Mouse (Mus musculus): ENCODE measurements around the gene Ltbp1.

Gene Ltbp1

GRCm38 (mm10) chr17:75300908-75301307 is 295.5 kb downstream of the Ltbp1 start:
- no peak for DNase-seq (ENCODE audit: low spot score)

DNA sequence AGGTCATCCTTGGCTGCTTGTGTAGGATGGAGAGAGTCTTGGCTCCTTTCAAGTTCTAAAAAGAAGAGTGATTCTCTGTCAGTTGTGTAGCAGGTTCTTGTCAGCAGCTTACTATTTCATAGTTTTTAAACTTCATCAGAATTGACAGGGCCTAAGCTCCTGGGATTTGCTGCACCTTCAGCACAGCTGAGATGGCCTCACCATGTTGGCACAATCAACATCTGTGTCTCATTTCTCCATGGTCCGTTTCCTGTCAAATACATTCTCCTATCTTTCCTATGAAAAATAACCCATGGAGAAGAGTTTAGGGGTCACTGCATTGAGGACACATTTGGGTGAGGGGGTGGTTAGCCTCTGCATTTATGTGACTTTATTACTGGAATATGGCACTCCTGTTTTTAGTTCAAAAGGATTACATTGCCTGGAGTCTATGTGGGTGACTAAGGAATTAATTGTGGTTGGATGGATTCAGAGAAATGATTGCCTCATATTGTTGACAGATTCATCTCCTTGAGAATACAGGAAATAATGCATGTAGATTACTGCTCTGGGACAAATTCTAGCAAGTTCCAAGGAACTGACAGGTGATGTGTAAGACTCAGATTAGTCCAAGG is 299.5 kb downstream of the Ltbp1 start:
- no peak for DNase-seq (ENCODE audit: low spot score)

- DNase-seq (ENCODE audit: low spot score), result no peak
These were observed 300.3 kb downstream of the Ltbp1 start for GRCm38 (mm10) chr17:75305714-75306113.

DNA sequence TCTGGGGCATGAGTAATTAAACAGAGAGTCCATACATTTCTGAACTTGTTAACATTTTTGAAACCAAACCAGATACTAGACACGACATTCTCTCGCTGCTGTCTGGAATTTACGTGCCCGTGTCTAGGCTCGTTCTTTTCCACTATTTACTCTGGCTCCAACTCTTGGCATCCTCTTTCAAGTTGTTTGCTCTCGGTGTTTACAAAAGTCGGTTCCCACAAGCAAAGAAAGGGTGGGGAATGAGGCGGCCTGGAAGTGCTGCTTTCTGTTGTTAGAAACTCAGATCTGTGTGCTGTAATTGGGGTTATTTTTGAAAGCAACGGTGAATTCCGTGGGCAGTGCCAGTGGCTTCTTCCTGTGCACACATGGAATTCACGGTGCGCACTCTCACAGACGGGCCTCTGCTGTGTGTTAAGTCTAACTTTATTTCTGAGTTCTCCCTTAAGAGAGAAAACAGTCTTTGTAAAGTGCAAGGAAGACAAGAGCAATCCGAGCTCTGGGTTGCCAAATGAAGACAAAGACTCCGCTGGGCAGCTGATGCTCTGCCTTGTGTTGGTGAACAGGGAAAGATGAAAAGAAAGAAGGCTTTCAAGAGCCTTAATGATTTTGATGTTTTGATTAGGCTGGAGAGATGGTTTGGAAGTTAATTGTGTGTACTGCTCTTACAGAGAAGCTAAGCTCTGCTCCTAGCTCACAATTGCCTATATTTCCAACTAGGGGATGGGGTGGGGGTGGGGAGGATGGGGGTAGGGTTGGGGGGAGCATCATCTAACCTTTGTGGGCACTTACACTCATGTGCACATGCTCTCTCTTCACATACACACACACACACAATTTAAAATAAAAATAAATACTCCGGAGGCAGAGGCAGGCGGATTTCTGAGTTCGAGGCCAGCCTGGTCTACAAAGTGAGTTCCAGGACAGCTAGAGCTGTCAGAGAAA is 302.0 kb downstream of the Ltbp1 start:
- no peak for DNase-seq (ENCODE audit: low spot score)

- DNase-seq (ENCODE audit: low spot score), result no peak
These were observed 311.7 kb downstream of the Ltbp1 start for GRCm38 (mm10) chr17:75317106-75317505.

GRCm38 (mm10) chr17:75323229-75323628 is 317.9 kb downstream of the Ltbp1 start:
- no peak for DNase-seq (ENCODE audit: low spot score)

DNA sequence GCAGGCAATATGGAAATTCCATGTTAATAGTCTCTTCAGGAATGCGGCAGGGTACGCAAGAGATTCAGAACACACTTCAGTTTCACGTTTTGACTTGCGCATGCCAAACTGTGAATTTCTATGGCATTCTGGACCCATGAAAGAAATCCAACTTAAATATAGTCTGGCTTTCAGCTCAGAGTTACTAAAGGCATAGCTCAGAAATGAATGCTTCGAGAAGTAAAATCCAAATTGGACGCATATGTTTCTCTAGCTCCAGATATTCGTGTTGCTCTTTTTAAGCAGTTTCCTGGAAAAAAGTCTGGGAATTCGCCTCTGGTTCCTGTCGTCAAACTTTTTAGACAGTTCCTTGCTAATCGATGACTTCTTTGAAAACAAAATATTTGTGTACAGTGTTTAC is 318.4 kb downstream of the Ltbp1 start:
- no peak for DNase-seq (ENCODE audit: low spot score)

DNA sequence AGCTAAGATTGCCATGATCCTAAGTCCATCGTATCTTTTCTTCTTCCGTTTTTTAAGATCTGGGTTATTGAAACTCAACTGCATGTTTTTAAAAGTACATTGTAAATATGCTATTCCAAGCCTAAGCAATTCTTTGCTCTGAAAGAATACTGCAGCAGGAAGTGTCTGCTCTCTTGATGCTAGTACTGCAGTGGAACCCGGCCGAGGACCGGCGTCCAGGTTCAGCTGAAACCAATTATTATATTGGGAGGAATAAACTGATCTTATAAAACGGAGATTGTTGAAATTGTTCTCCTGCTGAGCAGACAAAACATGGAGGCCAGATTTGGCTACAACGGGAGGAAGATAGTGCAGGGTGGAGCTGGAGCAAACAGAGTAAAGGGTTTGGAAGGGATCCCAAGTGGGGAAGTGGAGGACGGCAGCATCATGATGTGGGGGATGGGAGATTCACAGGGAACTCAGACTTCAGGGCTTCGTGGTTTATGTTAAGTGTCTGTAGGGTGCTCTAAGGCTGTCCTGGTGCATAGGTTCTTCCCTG is 322.8 kb downstream of the Ltbp1 start:
- DNase-seq (ENCODE audit: low spot score), result no peak

DNA sequence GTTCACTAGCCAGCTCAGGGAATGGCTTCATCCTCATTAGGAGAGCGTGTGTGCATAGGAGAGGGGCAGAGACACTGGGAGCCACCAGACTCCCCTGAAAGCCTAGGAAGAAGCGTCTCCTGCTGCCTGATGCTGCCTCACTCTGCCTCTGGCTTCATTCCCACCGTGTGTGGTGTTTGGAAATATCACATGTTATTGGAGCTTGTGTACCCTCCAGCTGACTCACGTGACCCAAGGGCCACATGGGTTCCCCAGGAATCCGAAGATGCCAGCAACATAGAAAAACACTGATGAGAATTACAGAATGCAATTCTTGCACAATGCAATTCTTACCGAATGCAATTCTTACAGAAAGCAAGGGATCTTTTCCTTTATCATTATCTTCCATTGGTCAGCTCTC is 325.0 kb downstream of the Ltbp1 start:
- DNase-seq (ENCODE audit: low spot score), result no peak

DNA sequence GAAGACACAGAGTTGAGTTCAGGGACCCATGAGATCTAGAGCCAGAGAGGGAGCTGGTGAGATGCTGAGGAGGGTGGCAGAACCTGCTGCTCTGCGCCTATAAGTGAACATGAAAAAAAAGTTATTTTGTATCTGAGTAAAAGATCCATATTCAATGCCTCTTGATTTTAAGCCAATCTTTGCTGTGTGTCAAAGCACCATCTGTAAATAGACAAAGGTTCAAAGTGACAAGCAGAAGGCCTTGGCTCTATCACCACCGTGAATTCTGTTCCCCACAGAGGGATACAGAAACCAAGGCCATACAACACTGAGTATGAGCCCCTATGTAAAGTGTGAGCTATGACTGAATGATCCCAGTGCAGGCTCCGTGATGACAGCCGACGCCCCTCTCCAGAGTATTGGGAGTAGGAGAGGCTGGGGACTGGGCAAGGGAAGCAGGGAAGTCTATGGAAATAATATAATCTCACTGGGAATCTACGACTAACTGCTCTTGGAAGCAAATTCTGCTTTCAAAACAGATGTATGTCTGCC is 326.1 kb downstream of the Ltbp1 start:
- DNase-seq (ENCODE audit: low spot score), result no peak

DNA sequence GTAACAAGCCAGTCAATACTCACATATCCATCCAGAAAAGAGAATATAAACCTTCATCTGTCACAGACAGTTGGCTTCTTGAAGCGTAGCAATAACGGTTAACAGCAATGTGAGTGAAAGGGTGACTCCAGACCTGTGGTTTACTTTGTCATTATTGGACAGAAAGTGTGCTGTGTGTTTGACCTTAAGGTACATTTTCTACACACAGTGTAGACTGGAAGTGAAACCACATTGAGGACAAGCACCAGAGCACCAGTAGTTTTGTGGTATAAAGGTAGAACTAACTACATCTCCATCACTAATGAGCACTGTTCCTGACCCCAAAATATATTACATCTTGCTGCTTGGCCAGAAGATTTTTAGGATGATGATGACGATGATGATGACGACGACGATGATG is 326.9 kb downstream of the Ltbp1 start:
- no peak for DNase-seq (ENCODE audit: low spot score)

- DNase-seq (ENCODE audit: low spot score), result no peak
These were observed 327.6 kb downstream of the Ltbp1 start for GRCm38 (mm10) chr17:75333011-75333410.

GRCm38 (mm10) chr17:75333759-75334158 is 328.4 kb downstream of the Ltbp1 start:
- DNase-seq (ENCODE audit: low spot score), result no peak

DNA sequence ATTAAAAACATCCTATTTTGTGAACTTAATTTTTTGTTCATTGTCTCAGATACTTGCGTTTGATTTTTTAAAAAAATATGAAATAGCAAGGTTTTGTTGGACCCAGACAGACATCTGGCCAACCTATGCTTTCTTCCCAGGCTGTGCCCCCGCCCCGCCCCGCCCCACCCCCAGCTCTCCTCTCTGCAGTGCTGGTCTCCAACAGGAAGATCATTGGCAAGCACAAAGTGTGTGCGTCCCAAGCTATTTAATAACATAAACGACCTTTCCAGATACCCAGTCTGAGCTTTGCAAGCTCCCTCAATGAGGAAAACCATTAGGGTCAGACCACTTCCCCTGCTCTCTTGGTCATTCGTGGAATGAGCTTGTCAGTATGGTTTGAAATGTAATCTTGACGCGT is 330.3 kb downstream of the Ltbp1 start:
- DNase-seq (ENCODE audit: low spot score), result no peak

DNA sequence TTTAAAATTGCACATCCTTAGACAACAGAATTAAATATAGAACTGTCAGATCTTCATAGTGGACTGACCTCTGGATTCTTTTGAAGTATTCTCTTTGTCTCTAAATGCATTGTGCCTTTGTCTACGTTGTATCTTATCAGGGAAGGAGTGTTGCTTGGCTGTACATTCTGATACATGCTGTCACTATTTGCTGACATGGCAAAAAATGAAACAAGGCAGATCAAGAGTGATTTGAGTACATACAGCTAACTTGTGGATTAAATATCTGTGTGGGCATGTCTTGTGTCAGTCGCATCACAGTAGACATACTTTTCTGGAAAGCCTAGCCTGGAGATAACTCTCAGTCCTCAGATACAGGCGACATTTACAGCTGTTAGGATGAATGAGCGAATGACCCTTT is 335.9 kb downstream of the Ltbp1 start:
- DNase-seq (ENCODE audit: low spot score), result no peak

DNA sequence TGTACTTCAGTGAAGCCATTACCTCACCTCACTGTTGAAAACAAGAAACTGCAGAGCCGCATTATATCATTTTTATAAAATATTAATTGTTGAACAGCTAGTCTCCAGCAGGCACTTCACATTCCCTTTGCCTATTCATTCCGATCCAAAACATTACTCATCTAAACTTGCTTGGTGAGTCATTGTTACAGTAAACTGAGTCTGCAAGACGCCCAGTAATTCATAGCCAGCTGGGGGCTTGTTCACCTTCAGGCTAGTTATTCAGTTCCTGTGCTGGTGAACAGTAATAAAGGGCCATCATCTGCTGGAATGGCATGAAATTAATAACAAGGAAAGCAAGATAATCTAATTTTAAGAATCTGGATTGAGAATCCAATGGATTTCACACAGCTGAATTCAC is 339.7 kb downstream of the Ltbp1 start:
- DNase-seq (ENCODE audit: low spot score), result no peak

- no peak for DNase-seq (ENCODE audit: low spot score)
These were observed 342.0 kb downstream of the Ltbp1 start for GRCm38 (mm10) chr17:75347414-75347813.

DNA sequence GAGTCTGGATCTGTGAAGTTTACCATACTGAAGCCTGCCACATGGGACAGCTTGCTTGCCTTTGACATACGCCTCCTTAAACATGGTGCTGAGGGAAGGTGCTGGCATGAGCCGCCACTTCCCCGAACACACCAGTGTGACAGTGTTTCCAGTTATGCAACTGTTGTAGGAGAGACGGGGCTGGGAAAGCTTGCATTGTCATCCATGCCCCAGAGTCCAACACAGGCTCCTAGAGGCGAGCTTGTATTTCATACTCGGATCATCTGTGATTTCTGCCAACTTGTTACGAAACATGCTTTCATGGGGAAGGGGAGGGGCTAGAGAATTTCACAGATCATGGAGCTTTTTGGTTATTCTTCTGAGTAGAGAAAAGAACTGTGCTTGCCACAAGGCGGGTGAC is 343.7 kb downstream of the Ltbp1 start:
- no peak for DNase-seq (ENCODE audit: low spot score)

DNA sequence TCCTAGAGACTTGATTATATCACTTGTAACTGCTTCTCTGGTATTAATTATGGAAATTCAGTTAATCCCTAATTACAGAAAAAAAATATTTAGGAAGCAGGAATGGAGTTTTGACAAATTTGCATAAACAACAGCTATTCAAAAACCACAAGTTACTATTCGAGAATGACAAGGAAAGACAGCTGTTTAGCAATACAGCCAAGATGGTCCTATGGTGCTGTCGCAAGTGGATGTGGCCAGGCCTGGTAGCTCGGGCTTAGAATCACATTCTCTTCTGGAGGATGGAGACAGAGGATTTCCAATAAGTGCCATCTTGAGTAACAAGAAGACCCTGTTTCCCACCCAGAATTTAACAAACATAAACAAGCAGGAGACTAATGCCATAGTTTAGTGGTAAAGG is 344.2 kb downstream of the Ltbp1 start:
- no peak for DNase-seq (ENCODE audit: low spot score)

- DNase-seq (ENCODE audit: low spot score), result no peak
These were observed 348.0 kb downstream of the Ltbp1 start for GRCm38 (mm10) chr17:75353323-75353722.

GRCm38 (mm10) chr17:75355431-75355830 is 350.1 kb downstream of the Ltbp1 start:
- DNase-seq (ENCODE audit: low spot score), result no peak

DNA sequence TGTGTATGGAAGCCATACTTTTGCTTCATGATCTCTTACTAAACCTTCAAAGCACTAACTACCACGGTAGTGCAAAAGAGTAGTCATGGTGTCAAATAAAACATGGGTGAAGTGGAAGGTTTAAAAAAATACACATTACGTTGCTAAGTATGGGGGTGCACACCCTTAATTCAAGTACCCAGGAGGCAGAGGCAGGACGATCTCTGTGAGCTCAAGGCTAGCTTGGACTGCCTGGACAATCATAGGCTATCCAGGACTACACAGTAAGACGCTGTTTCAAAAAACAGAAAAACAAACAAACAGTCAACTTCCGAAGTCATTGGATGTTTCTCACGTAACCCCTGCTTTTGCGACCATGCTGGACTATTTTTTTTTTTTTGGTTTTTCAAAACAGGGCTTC is 354.7 kb downstream of the Ltbp1 start:
- no peak for DNase-seq (ENCODE audit: low spot score)

- no peak for DNase-seq (ENCODE audit: low spot score)
These were observed 361.0 kb downstream of the Ltbp1 start for GRCm38 (mm10) chr17:75366332-75366731.
